Mouse (Mus musculus) testis, adult 2 months (tissue): Measurements from ENCODE around the gene Sec11a.

ENCODE experiments used
- CTCF ChIP-seq: fragments of 200-500 bp; IDR thresholded peaks from 2 replicates; pipeline ENCODE4 v1.5.1; 2012; ENCODE audit warnings: low read depth, mild to moderate bottlenecking, inconsistent platforms, low read length, moderate library complexity; ENCODE audit not compliant: control insufficient read depth, insufficient read depth, insufficient replicate concordance
- POLR2A ChIP-seq: fragments of 200-500 bp; IDR thresholded peaks from 2 replicates; pipeline ENCODE4 v1.6.1; 2012; ENCODE audit warnings: low read depth, mild to moderate bottlenecking, inconsistent platforms, low read length, moderate library complexity; ENCODE audit not compliant: control insufficient read depth

GRCm38 (mm10) chr7:80912496-80912895 is 35.1 kb downstream of the Sec11a start:
- TF ChIP-seq CTCF (no peak), POLR2A (no peak)
